Mouse (Mus musculus): ENCODE results near the gene Vdr.
A peak's percentile ranks its signal among the peaks of the same experiment; 100 is the strongest.

The Vdr gene

DNA sequence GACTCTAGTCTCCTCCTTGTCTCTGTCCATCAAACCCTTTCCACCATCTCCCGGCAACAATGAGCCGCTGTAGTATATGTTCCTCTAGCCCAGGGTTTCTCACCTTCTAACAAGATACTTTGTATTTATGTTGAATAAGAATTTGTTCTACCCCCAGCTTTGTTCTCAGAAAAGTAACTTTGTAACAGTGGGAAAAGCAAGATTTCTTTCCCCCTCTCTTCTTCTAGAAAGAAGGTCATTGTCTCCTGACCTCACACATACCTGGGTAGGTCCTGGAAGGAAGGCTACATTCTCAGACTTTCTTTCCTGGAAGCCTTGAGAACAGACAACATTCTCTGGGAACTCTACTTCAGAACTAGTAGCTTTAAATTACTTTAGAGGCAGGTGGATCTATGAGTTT lies at the start of gene Vdr:
Vdr (minus strand) TSS at position 101 of the 400 bp plus-strand sequence.
- no peak for DNase-seq (ENCODE audit: low read depth, low spot score)

DNA sequence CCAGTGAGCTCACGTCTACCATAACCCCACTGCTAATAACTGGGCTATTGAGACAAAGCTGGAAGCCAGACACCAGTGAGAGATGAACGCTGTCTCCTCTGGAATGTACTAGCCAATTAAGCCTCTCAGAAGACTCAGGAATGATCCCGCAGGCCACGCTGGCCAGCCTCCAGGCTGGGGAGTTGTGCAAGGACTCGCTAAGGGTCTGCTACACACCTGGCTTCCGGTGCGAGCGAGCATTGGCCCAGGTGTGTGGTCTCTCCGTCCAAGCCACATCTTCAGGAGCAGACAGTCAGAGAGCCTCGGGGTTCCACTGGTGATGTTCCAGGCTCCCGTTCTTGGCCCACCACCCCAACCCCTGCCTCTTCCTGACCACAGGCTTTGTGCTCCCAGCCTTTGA lies 46.0 kb upstream of the Vdr start:
- DNase-seq (ENCODE audit: low read depth, low spot score), result no peak

GRCm38 (mm10) chr15:97955742-97956141 lies 45.3 kb upstream of the Vdr start:
- no peak for DNase-seq (ENCODE audit: low read depth, low spot score)

DNA sequence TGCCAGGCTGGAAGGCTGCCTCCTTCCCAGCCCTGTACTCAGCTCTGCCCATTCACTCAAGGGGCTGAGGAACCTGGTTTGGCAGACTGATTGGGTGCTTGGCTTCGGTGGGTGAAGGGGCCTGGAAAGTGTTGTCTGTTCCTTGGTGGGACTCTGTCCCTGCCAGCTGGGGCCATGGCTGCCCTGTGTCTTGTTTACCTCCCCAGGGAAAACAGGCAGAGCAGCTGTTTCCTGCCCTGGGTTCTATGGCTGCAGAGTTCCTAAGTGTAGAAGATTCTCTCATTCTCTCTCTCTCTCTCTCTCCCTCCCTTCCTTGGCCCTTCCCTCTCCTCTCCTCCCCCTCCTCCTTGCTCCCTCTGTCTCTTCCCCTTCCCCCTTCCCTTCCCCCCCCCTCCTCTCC lies 44.9 kb upstream of the Vdr start:
- DNase-seq (ENCODE audit: low read depth, low spot score), result no peak

GRCm38 (mm10) chr15:97954671-97955070 lies 44.2 kb upstream of the Vdr start:
- DNase-seq (ENCODE audit: low read depth, low spot score), result no peak

DNA sequence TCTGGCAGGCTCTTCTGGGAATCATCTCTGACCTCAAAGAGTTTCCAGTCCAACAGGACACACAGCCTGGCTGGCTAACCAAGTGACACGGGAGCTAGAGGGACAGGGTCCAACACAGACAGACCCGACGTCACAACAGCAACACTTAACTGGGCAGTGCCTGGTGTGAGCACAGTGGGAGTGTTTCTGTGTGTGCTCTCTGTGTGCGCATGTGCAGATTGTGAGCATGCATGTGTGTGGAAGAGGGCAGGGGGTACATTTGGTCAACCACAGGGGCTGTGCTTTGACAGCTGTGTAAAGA lies 42.4 kb upstream of the Vdr start:
- no peak for DNase-seq (ENCODE audit: low read depth, low spot score)

GRCm38 (mm10) chr15:97952137-97952888 lies 41.9 kb upstream of the Vdr start:
- peak; percentile 89 for DNase-seq (ENCODE audit: low read depth, low spot score)

GRCm38 (mm10) chr15:97950240-97950639 lies 39.8 kb upstream of the Vdr start:
- DNase-seq (ENCODE audit: low read depth, low spot score), result no peak

GRCm38 (mm10) chr15:97949706-97950105 lies 39.3 kb upstream of the Vdr start:
- DNase-seq (ENCODE audit: low read depth, low spot score), result no peak

- DNase-seq (ENCODE audit: low read depth, low spot score), result no peak
Observed at GRCm38 (mm10) chr15:97948720-97949119, 38.3 kb upstream of the Vdr start.

DNA sequence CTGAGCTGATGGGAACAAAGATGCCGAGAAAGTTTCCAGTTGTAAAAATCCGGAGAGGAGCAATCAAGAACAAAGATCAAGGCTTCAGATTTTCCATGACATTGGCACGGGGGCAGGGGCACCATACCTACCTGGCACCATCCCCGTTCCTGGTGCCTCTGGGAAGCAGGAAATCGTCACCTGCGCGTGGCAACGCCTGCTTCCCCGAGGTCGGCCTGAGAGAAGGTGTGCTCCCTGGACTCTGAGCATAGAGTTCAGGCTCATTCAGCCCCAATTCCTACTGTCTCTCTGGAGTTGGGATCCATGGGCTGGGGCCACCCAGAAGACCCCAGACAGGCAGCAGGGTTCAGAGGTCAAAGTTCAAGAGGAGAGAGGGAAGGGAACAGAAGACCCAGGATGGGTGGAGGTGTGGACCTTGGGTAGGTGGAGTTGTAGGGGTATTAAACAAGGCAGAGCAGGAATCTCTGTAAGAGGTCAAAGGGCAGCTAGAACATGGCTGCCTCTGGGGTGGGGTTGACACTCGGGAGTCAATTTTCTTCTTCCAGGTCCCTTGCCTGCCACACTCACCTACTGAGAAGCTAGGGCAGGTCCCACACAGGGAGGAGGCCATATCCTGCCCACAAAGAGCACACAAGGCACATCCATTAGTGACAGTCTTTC lies 35.4 kb upstream of the Vdr start:
- no peak for DNase-seq (ENCODE audit: low read depth, low spot score)

DNA sequence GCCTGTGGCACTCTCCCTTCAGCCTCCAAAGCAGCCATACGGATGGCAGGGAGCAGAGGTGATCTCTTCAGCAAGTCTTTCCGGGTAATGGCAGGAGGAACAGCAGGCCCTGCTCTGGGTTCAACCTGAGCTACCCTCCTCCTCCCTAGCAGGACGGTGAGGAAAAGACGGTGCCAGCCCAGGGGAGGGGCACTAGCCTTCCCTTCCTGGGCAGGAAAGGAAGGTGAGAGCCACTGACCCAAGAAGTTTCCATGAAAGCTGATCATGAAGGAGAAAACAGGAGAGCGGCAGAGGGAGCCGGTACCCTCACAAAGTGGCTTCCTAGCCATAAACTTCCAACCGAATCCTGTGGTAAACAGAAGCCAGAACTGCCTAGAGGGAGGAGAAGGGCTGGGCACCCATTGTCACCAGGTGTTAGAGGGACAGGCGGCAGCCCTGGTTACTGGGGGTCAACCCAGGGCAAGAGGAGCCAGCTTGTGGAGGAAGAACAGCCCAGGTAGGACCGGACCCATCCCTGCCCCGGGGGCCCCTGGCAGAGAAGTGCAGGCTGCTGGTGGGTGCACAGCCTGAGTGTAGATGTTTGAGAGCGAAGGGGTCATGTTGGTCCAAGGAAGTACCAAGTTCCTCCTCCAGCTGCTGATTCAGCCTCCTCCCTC lies 34.6 kb upstream of the Vdr start:
- DNase-seq (ENCODE audit: low read depth, low spot score), result no peak

DNA sequence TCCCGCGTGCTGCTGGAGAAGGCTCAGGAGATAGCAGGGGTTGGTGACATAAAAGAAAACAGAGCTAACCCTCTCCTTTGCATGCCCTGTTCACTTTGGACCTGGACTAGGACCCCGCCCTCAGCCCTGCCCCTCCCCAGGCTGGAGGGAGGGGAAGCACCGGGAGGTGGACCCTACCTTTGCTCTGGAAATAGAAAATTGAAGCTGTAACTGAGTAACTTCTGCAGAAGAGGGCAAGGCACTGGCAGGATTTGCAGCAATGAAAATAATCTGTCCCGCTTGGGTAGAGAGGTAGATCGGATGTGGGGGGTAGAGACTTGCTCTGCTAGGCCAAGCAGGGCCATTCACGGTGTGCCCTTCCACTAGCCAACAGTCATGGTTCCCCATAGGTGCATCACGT lies 32.9 kb upstream of the Vdr start:
- no peak for DNase-seq (ENCODE audit: low read depth, low spot score)

DNA sequence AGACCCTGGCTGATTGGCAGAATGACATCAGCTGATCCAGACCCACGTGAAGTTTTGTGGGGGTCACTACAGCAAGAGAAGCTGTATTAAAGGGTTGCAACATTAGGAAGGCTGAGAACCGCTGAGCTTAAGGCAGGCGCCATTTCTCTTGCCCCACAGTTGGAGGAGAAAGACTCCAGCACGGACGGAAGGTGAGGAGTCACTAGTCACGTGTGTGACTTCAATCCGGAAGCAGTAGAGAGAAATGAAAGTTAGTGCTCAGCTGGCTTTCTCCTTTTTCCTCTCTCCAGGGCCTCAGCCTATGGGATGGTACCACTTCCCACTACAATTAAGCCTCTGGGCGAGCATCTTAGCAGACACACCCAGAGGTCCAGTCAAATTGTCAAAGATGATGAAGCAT lies 32.1 kb upstream of the Vdr start:
- DNase-seq (ENCODE audit: low read depth, low spot score), result no peak

DNA sequence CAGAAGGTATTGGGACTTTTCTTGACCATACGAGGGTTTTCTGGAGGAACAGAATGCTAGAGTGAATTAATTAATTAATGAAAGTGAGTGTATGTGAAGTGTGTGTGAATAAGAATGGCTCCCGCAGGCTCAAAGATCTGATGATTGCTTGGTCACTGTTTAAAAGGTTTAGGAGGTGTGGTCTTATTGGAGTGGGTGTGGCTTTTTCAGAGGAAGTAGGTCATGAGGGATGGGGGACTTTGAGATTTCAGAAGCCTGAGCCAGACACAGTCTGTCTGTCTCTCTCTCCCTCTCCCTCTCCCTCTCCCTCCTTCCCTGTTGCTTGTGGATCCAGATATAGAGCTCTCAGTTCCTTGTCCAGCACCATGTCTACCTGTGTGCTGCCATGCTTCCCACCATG lies 30.9 kb upstream of the Vdr start:
- no peak for DNase-seq (ENCODE audit: low read depth, low spot score)

DNA sequence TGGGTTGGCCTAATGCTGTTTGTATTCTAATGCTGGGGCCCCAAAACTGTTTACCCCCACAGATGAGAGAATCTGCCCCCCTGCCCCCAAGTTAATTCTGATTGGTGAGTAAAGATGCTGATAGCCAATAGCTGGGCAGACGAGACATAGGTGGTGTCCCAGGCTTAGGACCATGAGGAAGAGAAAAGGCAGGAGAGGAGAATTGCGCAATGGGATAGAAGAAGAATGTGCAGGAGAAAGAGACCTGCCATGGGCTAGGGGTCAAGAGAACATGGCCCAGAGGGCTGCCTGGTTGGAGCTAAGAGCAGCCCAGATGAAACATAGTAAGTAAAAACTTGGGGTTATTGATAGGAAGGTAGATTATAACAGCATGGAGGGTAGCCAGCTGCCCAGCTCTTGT lies 29.7 kb upstream of the Vdr start:
- no peak for DNase-seq (ENCODE audit: low read depth, low spot score)

- no peak for DNase-seq (ENCODE audit: low read depth, low spot score)
Observed at GRCm38 (mm10) chr15:97938580-97938979, 28.1 kb upstream of the Vdr start.

DNA sequence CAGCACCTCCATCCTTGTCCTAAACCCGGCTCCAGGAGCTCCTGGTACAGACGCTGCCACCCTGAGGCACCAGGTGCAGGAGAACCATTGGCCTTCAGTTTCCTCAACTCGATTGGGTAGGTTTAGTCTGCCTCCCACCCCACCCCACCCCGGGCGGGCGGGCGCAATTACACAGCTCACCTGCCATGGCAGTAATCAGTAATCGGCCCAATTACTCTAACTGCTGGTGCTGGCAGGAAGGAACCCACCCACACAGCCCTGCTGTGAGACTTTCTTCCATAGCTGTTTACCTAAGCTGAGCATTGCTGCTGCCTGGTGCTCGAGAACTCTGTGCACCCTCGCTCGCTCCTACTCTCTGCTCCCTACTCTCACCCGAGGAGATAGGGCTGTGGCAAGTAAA lies 22.0 kb upstream of the Vdr start:
- no peak for DNase-seq (ENCODE audit: low read depth, low spot score)

DNA sequence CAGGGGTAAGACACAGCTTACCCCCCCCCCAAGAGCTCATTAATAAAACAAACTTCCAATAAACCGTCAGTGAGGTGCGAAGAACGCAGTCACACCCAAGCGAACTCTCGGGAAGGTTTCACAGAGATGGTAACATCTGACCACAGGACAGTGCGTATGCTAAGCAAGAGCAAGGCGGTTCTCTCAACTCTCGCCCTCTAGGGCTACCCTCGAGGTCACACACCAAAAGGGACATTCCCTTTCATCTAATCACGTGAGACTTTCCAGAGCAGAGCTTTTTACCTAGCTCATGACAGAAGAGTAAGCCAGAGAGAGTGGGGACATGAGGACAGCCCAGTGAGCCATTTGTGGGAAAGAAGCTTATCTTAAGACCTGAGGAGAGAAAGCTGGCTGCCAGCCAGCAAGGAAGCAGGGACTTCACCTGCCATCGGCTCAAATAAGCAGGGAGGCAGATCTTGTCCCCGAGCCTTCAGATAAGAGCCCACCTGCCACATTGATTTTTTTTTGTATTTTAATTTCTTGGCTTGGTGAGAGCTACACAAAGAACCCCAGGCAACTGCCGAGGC lies 18.9 kb upstream of the Vdr start:
- DNase-seq (ENCODE audit: low read depth, low spot score), result no peak

DNA sequence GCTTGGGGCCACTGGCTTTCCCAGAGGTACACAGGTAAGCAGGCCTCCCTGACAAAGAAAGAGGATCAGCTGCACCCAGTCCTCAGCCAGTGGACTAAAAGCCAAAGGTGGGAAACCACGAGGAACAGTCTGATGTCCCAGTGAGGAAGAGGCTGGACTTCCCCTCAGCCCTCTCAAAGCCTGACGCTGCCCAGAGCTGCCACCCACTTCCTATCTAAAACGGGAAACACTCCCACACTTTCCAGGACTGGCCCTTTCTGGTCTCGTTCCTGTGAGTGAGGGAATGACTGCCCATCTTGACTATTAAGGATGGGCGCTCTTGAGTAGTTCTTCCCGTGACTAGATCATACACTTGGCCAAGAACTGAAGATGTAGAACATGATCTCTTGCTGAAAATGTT lies 17.4 kb upstream of the Vdr start:
- no peak for DNase-seq (ENCODE audit: low read depth, low spot score)

- DNase-seq (ENCODE audit: low read depth, low spot score), result no peak
Observed at GRCm38 (mm10) chr15:97927018-97927417, 16.6 kb upstream of the Vdr start.

DNA sequence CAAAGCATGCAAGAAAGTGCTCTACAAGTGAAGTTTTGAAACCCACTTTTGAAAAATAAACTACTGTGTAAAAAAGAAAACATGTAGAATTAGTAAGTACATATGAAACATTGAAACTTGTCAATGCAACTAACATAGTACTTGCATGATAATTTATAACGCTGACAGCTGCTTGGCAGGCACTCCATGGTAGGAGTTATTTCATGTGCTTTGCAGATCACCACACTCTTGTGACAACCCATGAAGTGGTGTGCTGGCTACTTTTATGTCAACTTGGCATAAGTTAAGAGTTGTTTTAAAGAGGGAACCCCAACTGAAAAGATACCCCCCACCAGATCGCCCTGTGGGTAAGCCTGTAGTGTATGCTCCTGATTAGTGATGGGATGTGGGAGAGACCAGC lies 12.0 kb upstream of the Vdr start:
- no peak for DNase-seq (ENCODE audit: low read depth, low spot score)

- DNase-seq (ENCODE audit: low read depth, low spot score), result no peak
Observed at GRCm38 (mm10) chr15:97921796-97922195, 11.4 kb upstream of the Vdr start.
